Mouse (Mus musculus) cortical plate, adult 2 months (tissue): ENCODE measurements around the gene Gys1. TPM values are rescaled to one million over a fixed set of nuclear protein-coding genes. Genes with fewer than 3 reads are reported as not detected.
A peak's percentile ranks its signal among the peaks of the same experiment; 100 is the strongest.
"Not testable (repeated sequence)": the region's sequence is repeated elsewhere in the genome, so short reads cannot be mapped to it uniquely, and the experiment has no call there.

Source experiments
- H3K27ac ChIP-seq: fragments of 200-500 bp; 2 replicates; pipeline ENCODE4 v1.5.1; 2012; ENCODE audit warnings: low read length, control low read depth, inconsistent platforms; ENCODE audit not compliant: insufficient read depth
- H3K4me1 ChIP-seq: fragments of 200-500 bp; 2 replicates; pipeline ENCODE4 v1.6.1; 2011; ENCODE audit warnings: low read length; ENCODE audit not compliant: control insufficient read depth, insufficient read depth
- H3K4me3 ChIP-seq: fragments of 200-500 bp; 2 replicates; pipeline ENCODE4 v1.5.1; 2011; ENCODE audit warnings: mild to moderate bottlenecking, low read length, control low read depth; ENCODE audit not compliant: insufficient read depth
- CTCF ChIP-seq: fragments of 200-500 bp; IDR thresholded peaks from 2 replicates; pipeline ENCODE4 v1.5.1; 2011; ENCODE audit warnings: mild to moderate bottlenecking, control low read depth, low read length; ENCODE audit not compliant: insufficient read depth; ENCODE audit errors: extremely low read depth
- POLR2A ChIP-seq: fragments of 200-500 bp; IDR thresholded peaks from 2 replicates; pipeline ENCODE4 v1.6.1; 2011; ENCODE audit warnings: mild to moderate bottlenecking, low read length, control low read depth; ENCODE audit not compliant: insufficient read depth; ENCODE audit errors: extremely low read depth
- polyA plus RNA-seq: library from polyadenylated mRNA; depleted of rRNA; stranded (reverse); fragments of >200 nt; gene quantifications from 2 replicates; pipeline ENCODE4 v1.2.3, GENCODE M21; 2012

Gene Gys1
- polyA plus RNA-seq, 1 experiment = 26.4 TPM

- H3K4me3 ChIP-seq = no peak overlapping the region
- no peak for TF ChIP-seq CTCF
- no peak for TF ChIP-seq POLR2A
- H3K4me1 ChIP-seq = peaks cover 6% of the 10 kb centered on the region; the same call in 1 of the 2 replicates
- no peak overlapping the region for H3K27ac ChIP-seq
Measured at GRCm38 (mm10) chr7:45455932-45456696, 21.5 kb downstream of the Gys1 start.

GRCm38 (mm10) chr7:45456721-45457203 is 22.1 kb downstream of the Gys1 start:
- Histone ChIP-seq H3K4me3 (no peak overlapping the region), H3K27ac (no peak overlapping the region), H3K4me1 (peaks cover 6% of the 10 kb centered on the region; the same call in 1 of the 2 replicates)
- TF ChIP-seq CTCF = no peak
- no peak for TF ChIP-seq POLR2A

GRCm38 (mm10) chr7:45457204-45458060 is 22.8 kb downstream of the Gys1 start:
- Histone ChIP-seq H3K27ac (no peak overlapping the region), H3K4me3 (peak overlapping the region; percentile 93; the same call in 1 of the 2 replicates), H3K4me1 (peaks cover 6% of the 10 kb centered on the region; the same call in 1 of the 2 replicates)
- TF ChIP-seq CTCF = no peak
- peak; percentile 24; the same call in 1 of the 2 replicates for TF ChIP-seq POLR2A

- Histone ChIP-seq H3K4me1 (peaks cover 6% of the 10 kb centered on the region; the same call in 1 of the 2 replicates), H3K4me3 (peak overlapping the region; percentile 93), H3K27ac (peak overlapping the region; percentile 64; the same call in 1 of the 2 replicates)
- no peak; the same call in 1 of the 2 replicates for TF ChIP-seq POLR2A
- TF ChIP-seq CTCF = no peak
Measured at GRCm38 (mm10) chr7:45458748-45459563, 24.3 kb downstream of the Gys1 start.

- H3K27ac ChIP-seq = peak within 1 kb of the TSS; percentile 94
- peak; percentile 96 for TF ChIP-seq POLR2A
- not testable (repeated sequence) for H3K4me1 ChIP-seq
- H3K4me3 ChIP-seq = peak within 1 kb of the TSS; percentile 93
Measured at GRCm38 (mm10) chr7:45459564-45460140, 25.0 kb downstream of the Gys1 start, which contains the start of gene Ftl1. TSS of gene Ftl1 (minus strand) at chr7:45459884.

- Histone ChIP-seq H3K4me1 (peaks cover 9% of the 10 kb centered on the region; the same call in 1 of the 2 replicates), H3K4me3 (no peak overlapping the region; the same call in 1 of the 2 replicates), H3K27ac (peak overlapping the region; percentile 94)
- TF ChIP-seq CTCF = no peak
- TF ChIP-seq POLR2A = no peak
Measured at GRCm38 (mm10) chr7:45460377-45460776, 25.7 kb downstream of the Gys1 start.

- Histone ChIP-seq H3K4me3 (no peak overlapping the region), H3K4me1 (peaks cover 12% of the 10 kb centered on the region), H3K27ac (peak overlapping the region; percentile 94)
- TF ChIP-seq CTCF (no peak), POLR2A (0 out of 2 replicates have a peak, but pooled peaks have one; percentile 37)
Measured at GRCm38 (mm10) chr7:45460860-45461314, 26.2 kb downstream of the Gys1 start.

GRCm38 (mm10) chr7:45461326-45461725 is 26.7 kb downstream of the Gys1 start:
- Histone ChIP-seq H3K4me1 (peaks cover 13% of the 10 kb centered on the region), H3K27ac (peak overlapping the region; percentile 94), H3K4me3 (no peak overlapping the region)
- TF ChIP-seq POLR2A = no peak
- TF ChIP-seq CTCF = no peak

- TF ChIP-seq CTCF = no peak
- no peak for TF ChIP-seq POLR2A
- Histone ChIP-seq H3K4me3 (no peak overlapping the region), H3K27ac (no peak overlapping the region), H3K4me1 (peaks cover 13% of the 10 kb centered on the region)
Measured at GRCm38 (mm10) chr7:45461781-45462180, 27.1 kb downstream of the Gys1 start.
